Mouse (Mus musculus): ENCODE measurements at regions not wholly inside any gene's neighbourhood (a gene's known extent, or its start where the extent isn't known, plus 50 kb on each side); places are given as distances from the start of the nearest gene placed in this dataset.

GRCm38 (mm10) chr12:112372234-112373050, 116.8 kb upstream of the A530016L24Rik start:
- Histone ChIP-seq H3K36me3 (ENCODE audit: control insufficient read depth, insufficient read depth, low read length) (no peaks in the 10 kb centered on the region), H3K4me3 (ENCODE audit: low read depth, low read length) (no peak overlapping the region), H3K27ac (ENCODE audit: insufficient read depth, low read depth, low read length) (no peak overlapping the region), H3K4me1 (ENCODE audit: control insufficient read depth, insufficient read depth, insufficient read length, low read length) (no peaks in the 10 kb centered on the region), H3K27me3 (ENCODE audit: control insufficient read depth, insufficient read depth, low read length) (no peaks in the 10 kb centered on the region)
- TF ChIP-seq CTCF (IDR thresholded peaks at IDR 0.05; ENCODE audit: extremely low read depth, insufficient read length, insufficient replicate concordance, low read depth, low read length) (no peak), POLR2A (IDR thresholded peaks at IDR 0.05; ENCODE audit: low read depth, low read length) (no peak)
- WGBS: 68% methylated on average over 14 of the region's 14 CpGs

GRCm38 (mm10) chr12:112373966-112374365, 115.3 kb upstream of the A530016L24Rik start:
- no peak overlapping the region for H3K27ac ChIP-seq (ENCODE audit: insufficient read depth, low read depth, low read length)
- WGBS: 76% methylated on average over 7 of the region's 7 CpGs
- no peak overlapping the region for H3K4me3 ChIP-seq (ENCODE audit: low read depth, low read length)
- no peak for TF ChIP-seq CTCF (IDR thresholded peaks at IDR 0.05; ENCODE audit: extremely low read depth, insufficient read length, insufficient replicate concordance, low read depth, low read length)
- no peak for TF ChIP-seq POLR2A (IDR thresholded peaks at IDR 0.05; ENCODE audit: low read depth, low read length)
- no peaks in the 10 kb centered on the region for H3K4me1 ChIP-seq (ENCODE audit: control insufficient read depth, insufficient read depth, insufficient read length, low read length)
- H3K27me3 ChIP-seq (ENCODE audit: control insufficient read depth, insufficient read depth, low read length): no peaks in the 10 kb centered on the region
- H3K36me3 ChIP-seq (ENCODE audit: control insufficient read depth, insufficient read depth, low read length): no peaks in the 10 kb centered on the region

GRCm38 (mm10) chr12:112376236-112376635, 113.0 kb upstream of the A530016L24Rik start:
- no peaks in the 10 kb centered on the region for H3K4me1 ChIP-seq (ENCODE audit: control insufficient read depth, insufficient read depth, insufficient read length, low read length)
- no peaks in the 10 kb centered on the region for H3K36me3 ChIP-seq (ENCODE audit: control insufficient read depth, insufficient read depth, low read length)
- H3K4me3 ChIP-seq (ENCODE audit: low read depth, low read length): no peak overlapping the region
- WGBS: 44% methylated on average over 5 of the region's 5 CpGs
- H3K27me3 ChIP-seq (ENCODE audit: control insufficient read depth, insufficient read depth, low read length): no peaks in the 10 kb centered on the region
- TF ChIP-seq POLR2A (IDR thresholded peaks at IDR 0.05; ENCODE audit: low read depth, low read length) (no peak), CTCF (IDR thresholded peaks at IDR 0.05; ENCODE audit: extremely low read depth, insufficient read length, insufficient replicate concordance, low read depth, low read length) (no peak)
- no peak overlapping the region for H3K27ac ChIP-seq (ENCODE audit: insufficient read depth, low read depth, low read length)

- Histone ChIP-seq H3K36me3 (ENCODE audit: control insufficient read depth, insufficient read depth, low read length) (no peaks in the 10 kb centered on the region), H3K27ac (ENCODE audit: insufficient read depth, low read depth, low read length) (no peak overlapping the region), H3K27me3 (ENCODE audit: control insufficient read depth, insufficient read depth, low read length) (no peaks in the 10 kb centered on the region), H3K4me1 (ENCODE audit: control insufficient read depth, insufficient read depth, insufficient read length, low read length) (no peaks in the 10 kb centered on the region), H3K4me3 (ENCODE audit: low read depth, low read length) (no peak overlapping the region)
- 67% methylated on average over 8 of the region's 8 CpGs for whole genome bisulfite sequencing
- TF ChIP-seq CTCF (IDR thresholded peaks at IDR 0.05; ENCODE audit: extremely low read depth, insufficient read length, insufficient replicate concordance, low read depth, low read length) (no peak), POLR2A (IDR thresholded peaks at IDR 0.05; ENCODE audit: low read depth, low read length) (no peak)
Observed at GRCm38 (mm10) chr12:112376701-112377100, 112.5 kb upstream of the A530016L24Rik start.

GRCm38 (mm10) chr12:112378482-112379243, 110.6 kb upstream of the A530016L24Rik start:
- Histone ChIP-seq H3K36me3 (ENCODE audit: control insufficient read depth, insufficient read depth, low read length) (no peaks in the 10 kb centered on the region), H3K4me3 (ENCODE audit: low read depth, low read length) (no peak overlapping the region), H3K27ac (ENCODE audit: insufficient read depth, low read depth, low read length) (no peak overlapping the region), H3K27me3 (ENCODE audit: control insufficient read depth, insufficient read depth, low read length) (no peaks in the 10 kb centered on the region), H3K4me1 (ENCODE audit: control insufficient read depth, insufficient read depth, insufficient read length, low read length) (no peaks in the 10 kb centered on the region)
- 81% methylated on average over 13 of the region's 13 CpGs for WGBS
- TF ChIP-seq CTCF (IDR thresholded peaks at IDR 0.05; ENCODE audit: extremely low read depth, insufficient read length, insufficient replicate concordance, low read depth, low read length) (no peak), POLR2A (IDR thresholded peaks at IDR 0.05; ENCODE audit: low read depth, low read length) (no peak)

GRCm38 (mm10) chr12:112387836-112388235, 101.4 kb upstream of the A530016L24Rik start:
- Histone ChIP-seq H3K4me3 (ENCODE audit: low read depth, low read length) (no peak overlapping the region), H3K36me3 (ENCODE audit: control insufficient read depth, insufficient read depth, low read length) (no peaks in the 10 kb centered on the region), H3K27me3 (ENCODE audit: control insufficient read depth, insufficient read depth, low read length) (no peaks in the 10 kb centered on the region), H3K27ac (ENCODE audit: insufficient read depth, low read depth, low read length) (no peak overlapping the region), H3K4me1 (ENCODE audit: control insufficient read depth, insufficient read depth, insufficient read length, low read length) (no peaks in the 10 kb centered on the region)
- TF ChIP-seq POLR2A (IDR thresholded peaks at IDR 0.05; ENCODE audit: low read depth, low read length) (no peak), CTCF (IDR thresholded peaks at IDR 0.05; ENCODE audit: extremely low read depth, insufficient read length, insufficient replicate concordance, low read depth, low read length) (no peak)
- WGBS: 66% methylated on average over 9 of the region's 9 CpGs

- WGBS: 77% methylated on average over 13 of the region's 13 CpGs
- Histone ChIP-seq H3K4me1 (ENCODE audit: control insufficient read depth, insufficient read depth, insufficient read length, low read length) (no peaks in the 10 kb centered on the region), H3K4me3 (ENCODE audit: low read depth, low read length) (no peak overlapping the region), H3K27me3 (ENCODE audit: control insufficient read depth, insufficient read depth, low read length) (no peaks in the 10 kb centered on the region), H3K27ac (ENCODE audit: insufficient read depth, low read depth, low read length) (no peak overlapping the region), H3K36me3 (ENCODE audit: control insufficient read depth, insufficient read depth, low read length) (no peaks in the 10 kb centered on the region)
- TF ChIP-seq CTCF (IDR thresholded peaks at IDR 0.05; ENCODE audit: extremely low read depth, insufficient read length, insufficient replicate concordance, low read depth, low read length) (no peak), POLR2A (IDR thresholded peaks at IDR 0.05; ENCODE audit: low read depth, low read length) (no peak)
Observed at GRCm38 (mm10) chr12:112395909-112396308, 93.3 kb upstream of the A530016L24Rik start.
